Mouse (Mus musculus) heart, embryonic 15.5 days (tissue): ENCODE measurements around the gene Tmem181a. TPM values are rescaled to one million over a fixed set of nuclear protein-coding genes. Genes with fewer than 3 reads are reported as not detected.
"Not testable (repeated sequence)": the region's sequence is repeated elsewhere in the genome, so short reads cannot be mapped to it uniquely, and the experiment has no call there.

Source experiments
- ATAC-seq: fragments of 200-750 bp; cut with Nextera tagmentation; replicated peaks from 2 replicates; pipeline ENCODE4 v1.8.0; 2017; ENCODE audit warnings: low read depth, moderate TSS enrichment; ENCODE audit not compliant: insufficient number of reproducible peaks, insufficient read depth, low FRiP score
- H3K27ac ChIP-seq: fragments of 300-500 bp; sonication (generic); 2 replicates; pipeline ENCODE4 v1.5.1; 2015; ENCODE audit warnings: mild to moderate bottlenecking, inconsistent platforms
- H3K27me3 ChIP-seq: fragments of 300-500 bp; sonication (generic); 2 replicates; pipeline ENCODE4 v1.6.1; 2015; ENCODE audit warnings: inconsistent platforms
- H3K36me3 ChIP-seq: fragments of 300-500 bp; sonication (generic); 2 replicates; pipeline ENCODE4 v1.6.1; 2015; ENCODE audit warnings: mild to moderate bottlenecking, inconsistent platforms
- H3K4me1 ChIP-seq: fragments of 300-500 bp; sonication (generic); replicated peaks from 2 replicates; pipeline ENCODE4 v1.6.1; 2015; ENCODE audit warnings: inconsistent platforms
- H3K4me2 ChIP-seq: fragments of 300-500 bp; sonication (generic); 2 replicates; pipeline ENCODE4 v1.6.1; 2015; ENCODE audit warnings: inconsistent platforms, mild to moderate bottlenecking, moderate library complexity
- H3K4me3 ChIP-seq: fragments of 300-500 bp; sonication (generic); 2 replicates; pipeline ENCODE4 v1.5.1; 2015; ENCODE audit warnings: mild to moderate bottlenecking, inconsistent platforms
- H3K9ac ChIP-seq: fragments of 300-500 bp; sonication (generic); 2 replicates; pipeline ENCODE4 v1.6.1; 2015; ENCODE audit warnings: mild to moderate bottlenecking, inconsistent platforms
- H3K9me3 ChIP-seq: fragments of 300-500 bp; sonication (generic); replicated peaks from 2 replicates; pipeline ENCODE4 v1.6.1; 2016; ENCODE audit warnings: inconsistent platforms
- WGBS: fragments of 180-500 bp; shearing (Covaris S2); methylation state at CpG from one replicate; pipeline ENCODE4 v1.1.7; 2015; ENCODE audit warnings: mixed read lengths; 5-methylcytosine and 5-hydroxymethylcytosine counted together
- polyA plus RNA-seq: library from polyadenylated mRNA; unstranded; fragments of >200 nt; fragmentation: Nextera tagmentation; extraction: Ambion mirVana; gene quantifications from 2 replicates; pipeline ENCODE4 v1.2.1, GENCODE M21; 2015

Tmem181a gene
- polyA plus RNA-seq, 1 experiment from 2014 or later, result 13.1 TPM

DNA sequence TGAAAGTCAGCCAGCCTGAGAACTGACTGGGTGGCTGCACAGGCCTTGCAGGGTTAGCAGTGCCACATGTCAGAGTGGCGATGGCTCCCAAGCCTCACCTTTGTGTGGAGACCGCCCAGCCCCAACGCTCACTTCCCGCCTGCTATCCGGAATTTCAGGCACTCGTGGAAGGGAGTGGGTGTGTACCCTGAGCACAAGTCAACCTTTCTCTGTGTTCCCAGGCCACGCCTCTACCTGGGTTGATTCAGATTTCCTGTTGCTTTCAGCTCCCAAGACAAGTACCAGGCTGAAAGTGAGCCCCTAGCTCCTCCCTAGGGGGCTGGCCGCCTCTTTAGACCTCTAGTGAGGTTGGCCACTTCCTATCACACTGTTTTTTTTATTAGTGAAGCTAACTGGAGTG, 22.5 kb downstream of the Tmem181a start:
- not testable (repeated sequence) for ATAC-seq

DNA sequence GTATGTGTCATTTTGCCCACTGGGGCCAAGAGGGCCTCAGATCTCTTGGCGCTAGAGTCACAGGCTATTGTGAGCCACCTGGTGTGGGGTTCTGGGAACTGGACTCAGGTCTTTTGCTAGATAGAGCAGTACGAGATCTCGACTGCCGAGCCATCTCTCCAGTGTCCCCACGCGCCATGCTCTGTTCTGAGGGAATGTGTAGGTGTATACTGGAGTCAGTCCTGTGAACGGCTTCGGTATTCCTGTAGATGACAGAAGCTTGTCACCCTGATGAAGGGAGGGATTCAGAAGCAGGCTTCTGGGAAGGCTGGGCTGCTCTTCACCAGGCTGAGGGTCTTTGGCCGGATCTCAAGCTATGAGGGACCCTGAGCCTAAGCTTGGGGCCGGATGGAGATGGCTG, 23.1 kb downstream of the Tmem181a start:
- not testable (repeated sequence) for H3K4me1 ChIP-seq, H3K9me3 ChIP-seq, H3K36me3 ChIP-seq, H3K9ac ChIP-seq, H3K27ac ChIP-seq, ATAC-seq, H3K27me3 ChIP-seq, H3K4me2 ChIP-seq, H3K4me3 ChIP-seq
- WGBS, result 86% methylated on average over 10 of the region's 10 CpGs

More for the DNA sequence above, 22.5 kb downstream of the Tmem181a start:
- H3K27me3 ChIP-seq, H3K4me2 ChIP-seq, H3K4me1 ChIP-seq, H3K27ac ChIP-seq, H3K9me3 ChIP-seq, H3K36me3 ChIP-seq, H3K9ac ChIP-seq, H3K4me3 ChIP-seq: not testable (repeated sequence)
- WGBS, result 59% methylated on average over 8 of the region's 8 CpGs

DNA sequence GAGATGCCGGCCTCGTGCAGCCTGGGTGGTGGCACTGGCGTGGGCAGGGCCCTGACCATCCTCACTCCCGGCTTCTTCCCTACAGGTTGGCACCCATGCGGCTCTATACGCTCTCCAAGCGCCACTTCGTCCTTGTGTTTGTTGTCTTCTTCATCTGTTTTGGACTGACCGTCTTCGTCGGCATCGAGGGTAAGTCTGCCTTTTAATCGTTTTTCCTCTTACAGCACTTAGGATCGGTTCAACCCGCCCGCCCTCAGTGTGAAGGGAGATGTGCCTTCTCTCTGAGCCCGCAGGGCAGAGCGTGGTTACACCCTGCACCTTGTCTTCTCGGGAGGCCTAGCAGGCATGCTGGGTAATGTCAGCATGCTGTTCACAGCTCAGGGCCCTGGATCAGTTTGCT, 23.9 kb downstream of the Tmem181a start:
- not testable (repeated sequence) for ATAC-seq, H3K27me3 ChIP-seq, H3K9me3 ChIP-seq, H3K4me1 ChIP-seq, H3K4me2 ChIP-seq, H3K36me3 ChIP-seq, H3K27ac ChIP-seq, H3K9ac ChIP-seq, H3K4me3 ChIP-seq
- 90% methylated on average over 19 of the region's 19 CpGs for WGBS

DNA sequence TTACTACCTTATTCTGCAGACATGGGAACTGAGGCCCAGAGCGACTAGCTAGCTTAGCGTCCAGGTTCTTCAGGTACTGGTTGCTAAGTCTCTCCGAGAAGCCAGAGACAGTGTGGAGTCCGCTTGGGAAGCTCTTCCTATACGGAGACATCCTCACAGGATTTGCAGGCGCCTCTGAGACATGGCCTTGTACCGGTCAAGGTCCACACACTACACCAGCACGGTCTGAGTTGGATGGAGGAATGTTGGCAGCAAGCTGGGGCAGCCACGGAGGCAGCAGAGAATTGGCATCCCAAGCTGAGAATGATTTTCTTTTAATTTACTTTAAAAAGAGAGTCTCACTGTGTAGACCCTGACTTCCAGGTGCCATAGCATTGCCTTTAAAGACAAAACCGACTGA, 26.5 kb downstream of the Tmem181a start:
- not testable (repeated sequence) for H3K27me3 ChIP-seq, ATAC-seq, H3K36me3 ChIP-seq, H3K9ac ChIP-seq, H3K27ac ChIP-seq, H3K4me3 ChIP-seq, H3K4me2 ChIP-seq, H3K9me3 ChIP-seq, H3K4me1 ChIP-seq
- 92% methylated on average over 8 of the region's 10 CpGs for WGBS

DNA sequence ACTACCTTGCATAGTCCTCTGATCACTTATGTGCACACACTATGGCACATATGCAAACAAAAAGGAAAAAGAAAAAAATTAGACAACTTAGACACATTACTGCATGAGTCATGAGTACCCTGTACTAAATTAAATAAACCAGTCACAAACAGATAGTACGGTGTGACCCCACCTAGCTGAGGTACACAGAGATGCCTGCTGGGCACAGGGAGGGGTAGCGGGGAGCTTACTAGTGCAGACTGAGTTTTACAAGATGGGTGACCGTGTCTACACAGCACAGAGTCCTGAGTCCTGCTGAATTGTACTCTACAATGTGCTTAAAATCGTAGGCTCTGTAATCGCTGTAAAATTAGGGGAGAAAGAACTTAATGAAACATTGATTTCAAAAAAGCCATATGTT, 29.5 kb downstream of the Tmem181a start:
- WGBS, result 92% methylated on average over 5 of the region's 5 CpGs
- not testable (repeated sequence) for H3K4me1 ChIP-seq, H3K36me3 ChIP-seq, H3K27me3 ChIP-seq, H3K9ac ChIP-seq, H3K9me3 ChIP-seq, H3K4me2 ChIP-seq, H3K27ac ChIP-seq, ATAC-seq, H3K4me3 ChIP-seq

DNA sequence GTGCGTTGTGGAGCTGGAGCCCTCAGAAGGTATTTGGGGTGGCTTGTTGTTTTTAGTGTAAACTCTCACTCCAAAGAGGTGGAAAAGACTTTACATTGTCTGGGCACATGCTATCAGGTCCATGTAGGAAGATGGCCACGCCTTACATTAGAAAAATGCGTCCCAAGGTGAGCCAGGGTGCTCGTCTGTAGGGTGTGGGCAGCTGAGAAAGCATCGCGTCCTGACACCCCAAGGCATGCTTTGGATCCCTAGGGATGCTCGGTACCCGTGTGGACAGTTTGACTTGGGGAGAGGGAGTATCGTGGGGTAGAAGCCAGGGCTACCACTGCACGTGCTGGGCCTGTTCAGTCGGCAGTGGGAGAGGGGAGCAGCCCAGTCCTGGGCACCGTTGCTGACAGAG, 32.4 kb downstream of the Tmem181a start:
- not testable (repeated sequence) for H3K9ac ChIP-seq, H3K27ac ChIP-seq, H3K36me3 ChIP-seq, ATAC-seq, H3K27me3 ChIP-seq, H3K4me1 ChIP-seq, H3K4me3 ChIP-seq, H3K4me2 ChIP-seq, H3K9me3 ChIP-seq
- WGBS, result 94% methylated on average over 12 of the region's 12 CpGs

DNA sequence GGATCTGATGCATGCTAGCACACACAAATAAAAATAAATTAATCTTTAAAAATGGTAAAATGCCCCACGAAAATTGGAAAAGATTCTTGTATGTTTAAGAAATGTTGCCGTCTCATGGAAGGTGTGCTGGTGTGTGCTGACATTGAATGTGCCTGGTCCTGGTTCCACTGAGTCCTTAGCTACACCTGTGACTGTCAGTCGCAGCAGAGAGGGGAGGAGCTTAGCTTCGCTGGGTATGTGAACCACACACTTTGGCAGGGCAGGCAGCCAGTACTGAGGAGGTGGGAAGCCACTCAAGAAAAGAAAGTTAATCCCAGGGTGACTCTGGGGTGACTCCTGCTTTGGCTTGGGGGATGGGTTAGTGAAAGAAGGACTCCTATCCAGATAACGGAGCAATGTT, 37.2 kb downstream of the Tmem181a start:
- not testable (repeated sequence) for ATAC-seq, H3K27ac ChIP-seq, H3K36me3 ChIP-seq

DNA sequence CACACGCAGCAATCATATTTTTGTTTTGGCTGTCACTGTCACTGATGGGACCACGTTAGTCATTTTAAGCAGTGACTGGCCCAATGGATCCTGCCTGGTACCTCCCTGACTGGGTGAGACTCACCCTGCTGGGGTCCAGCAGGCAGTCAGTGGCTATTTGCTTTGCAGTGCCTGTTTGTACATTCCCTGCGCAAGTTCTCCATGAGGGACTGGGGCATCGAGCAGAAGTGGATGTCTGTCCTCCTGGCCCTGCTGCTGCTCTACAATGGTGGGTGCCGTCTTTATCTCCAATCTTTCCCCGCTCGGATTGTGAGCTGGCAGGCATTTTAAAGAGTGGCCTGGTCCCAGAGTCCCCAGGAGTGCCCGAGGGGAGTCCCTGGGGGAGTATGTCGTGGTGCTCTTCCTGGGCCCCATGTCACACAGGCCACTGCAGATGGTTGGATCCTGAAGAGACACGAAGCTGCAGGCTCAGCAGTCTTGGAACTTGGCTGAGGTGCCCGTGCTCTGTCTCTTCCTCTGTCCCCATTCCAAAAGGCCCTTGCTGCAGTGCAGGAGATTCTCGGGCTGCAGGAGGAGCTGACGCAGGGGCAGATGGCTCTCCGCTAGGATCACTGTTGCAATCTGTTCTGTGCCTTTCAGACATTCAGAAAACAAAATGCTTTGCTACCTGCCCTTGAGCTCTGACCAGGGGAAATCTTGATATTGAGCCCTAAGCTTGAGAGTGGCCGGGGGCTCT, 40.6 kb downstream of the Tmem181a start:
- H3K9me3 ChIP-seq, result not testable (repeated sequence)
- 82% methylated on average over 9 of the region's 15 CpGs for WGBS

More for the DNA sequence above, 37.2 kb downstream of the Tmem181a start:
- not testable (repeated sequence) for H3K4me3 ChIP-seq, H3K9ac ChIP-seq, H3K27me3 ChIP-seq, H3K4me1 ChIP-seq, H3K9me3 ChIP-seq, H3K4me2 ChIP-seq
- WGBS, result no CpG with 5 or more reads among the region's 5 CpGs

DNA sequence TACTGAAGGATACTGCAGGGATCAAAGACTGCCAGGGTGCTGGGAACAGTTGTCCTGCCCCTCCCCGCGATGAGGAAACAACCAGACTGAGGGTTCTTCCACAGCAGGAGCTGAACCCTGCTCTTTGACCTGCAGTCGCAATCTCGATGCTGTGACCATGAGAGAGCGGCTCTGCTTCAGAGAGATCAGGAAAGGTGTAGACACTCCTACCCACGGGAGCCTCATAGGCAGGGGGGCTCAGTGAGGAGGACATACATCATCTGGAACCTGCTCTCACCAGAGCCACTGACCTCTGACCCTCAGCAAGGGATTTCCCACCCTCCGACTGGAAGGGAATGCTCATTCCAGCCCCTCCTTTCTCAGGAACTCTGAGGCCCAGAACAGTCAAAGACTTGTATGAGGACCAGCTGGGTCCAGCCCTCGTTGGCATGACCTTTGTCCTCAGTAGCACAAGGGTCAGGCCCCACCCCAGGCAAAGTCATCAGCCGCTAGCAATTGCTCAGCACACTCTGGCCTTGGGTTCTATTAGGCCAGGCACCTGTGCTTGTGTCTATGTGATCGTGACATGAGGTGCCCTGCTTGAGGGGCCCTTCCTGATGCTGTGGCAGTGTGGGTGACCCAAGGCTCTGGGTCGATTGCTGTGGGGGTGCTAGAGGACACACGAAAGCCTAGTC, 43.7 kb downstream of the Tmem181a start:
- H3K27me3 ChIP-seq, H3K9ac ChIP-seq, H3K4me1 ChIP-seq, H3K27ac ChIP-seq, ATAC-seq, H3K9me3 ChIP-seq, H3K4me2 ChIP-seq, H3K36me3 ChIP-seq, H3K4me3 ChIP-seq: not testable (repeated sequence)
- 63% methylated on average over 6 of the region's 12 CpGs for WGBS

More for the DNA sequence above, 40.6 kb downstream of the Tmem181a start:
- H3K27me3 ChIP-seq, H3K4me1 ChIP-seq, H3K4me3 ChIP-seq, H3K9ac ChIP-seq, H3K4me2 ChIP-seq, H3K27ac ChIP-seq, ATAC-seq, H3K36me3 ChIP-seq: not testable (repeated sequence)

DNA sequence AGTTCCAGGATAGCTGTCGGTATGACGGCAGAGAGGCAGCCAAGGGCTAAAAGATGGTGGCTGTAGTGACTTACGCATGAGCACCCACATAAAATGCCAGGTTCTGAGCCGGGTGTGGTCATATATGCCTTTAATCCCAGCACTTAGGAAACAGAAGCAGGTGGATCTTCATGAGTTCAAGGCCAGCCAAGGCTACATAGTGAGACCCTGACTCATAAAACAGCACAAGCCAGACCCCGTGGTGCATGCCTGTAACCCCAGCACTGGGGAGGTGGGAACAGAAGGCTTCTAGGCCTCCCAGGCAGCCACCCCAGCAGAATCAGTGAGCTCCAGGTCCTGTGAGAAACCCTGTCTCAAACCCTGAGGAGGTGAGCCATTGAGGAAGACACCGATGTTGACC, 48.2 kb downstream of the Tmem181a start:
- not testable (repeated sequence) for H3K4me3 ChIP-seq, H3K36me3 ChIP-seq, H3K27ac ChIP-seq, H3K4me1 ChIP-seq, ATAC-seq, H3K9me3 ChIP-seq, H3K9ac ChIP-seq, H3K27me3 ChIP-seq, H3K4me2 ChIP-seq
- WGBS, result 85% methylated on average over 5 of the region's 6 CpGs

DNA sequence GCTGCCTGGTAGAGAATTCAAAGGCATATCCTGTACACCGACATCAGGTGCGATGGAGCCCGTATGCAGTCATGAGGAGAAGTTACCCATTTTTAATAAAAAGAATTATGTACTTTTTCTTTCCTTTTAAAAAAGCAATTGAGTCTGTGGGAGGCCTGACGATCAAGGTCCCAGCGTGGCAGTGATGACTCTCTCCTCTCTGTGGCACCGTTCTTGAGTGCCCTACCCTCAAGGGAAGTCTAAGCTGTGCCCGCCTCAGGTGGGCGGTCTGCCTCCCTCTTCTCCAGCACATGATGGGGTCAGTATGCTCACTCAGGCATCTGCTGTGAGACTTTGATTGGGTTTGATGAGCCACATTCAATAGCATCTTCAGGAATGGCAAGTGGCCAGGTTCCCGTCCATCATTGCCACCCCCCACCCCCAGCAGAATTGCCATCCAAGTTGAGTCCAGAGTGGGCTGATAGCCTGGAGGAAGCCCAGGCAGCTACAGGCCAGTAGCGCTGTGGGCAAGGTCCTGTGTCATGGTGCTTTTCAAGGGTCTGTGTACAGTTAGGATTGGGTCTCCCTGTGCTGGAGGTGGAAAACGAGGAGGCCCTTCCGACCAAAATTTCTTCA, 49.1 kb downstream of the Tmem181a start:
- not testable (repeated sequence) for ATAC-seq, H3K27ac ChIP-seq, H3K27me3 ChIP-seq, H3K4me1 ChIP-seq, H3K36me3 ChIP-seq, H3K9ac ChIP-seq, H3K4me3 ChIP-seq, H3K9me3 ChIP-seq, H3K4me2 ChIP-seq
- 91% methylated on average over 12 of the region's 12 CpGs for WGBS

DNA sequence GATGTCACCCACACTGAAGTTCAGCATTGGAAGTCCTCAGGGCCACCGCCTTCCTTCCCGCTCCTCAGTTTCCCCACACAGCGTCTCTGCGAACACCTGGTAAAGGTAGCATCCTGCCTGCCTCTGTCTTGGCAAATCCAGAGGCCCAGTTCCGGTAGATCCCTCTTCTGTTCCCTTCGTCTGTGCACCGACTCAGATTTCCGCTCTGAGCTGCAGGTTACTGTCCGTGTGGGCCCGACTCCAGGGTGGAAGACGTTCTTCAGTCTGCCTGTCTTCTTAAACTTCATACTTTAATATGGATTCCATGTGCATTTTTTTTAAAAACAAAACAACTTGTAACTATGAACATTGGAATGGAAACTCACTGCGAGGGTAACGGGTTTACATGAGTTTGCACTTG, 49.8 kb downstream of the Tmem181a start:
- not testable (repeated sequence) for H3K27me3 ChIP-seq, H3K4me1 ChIP-seq, ATAC-seq, H3K4me3 ChIP-seq, H3K36me3 ChIP-seq, H3K9me3 ChIP-seq, H3K27ac ChIP-seq, H3K9ac ChIP-seq, H3K4me2 ChIP-seq
- 94% methylated on average over 11 of the region's 13 CpGs for WGBS
